Mouse (Mus musculus) E14TG2a.4 (cell line): ENCODE data around the gene Rdh19.
"Not testable (repeated sequence)": the region's sequence is repeated elsewhere in the genome, so short reads cannot be mapped to it uniquely, and the experiment has no call there.

Experiments used
- CTCF ChIP-seq: conservative IDR thresholded peaks from 2 replicates; pipeline ENCODE4 v1.5.1; 2014; ENCODE audit warnings: low read length
- POU5F1 ChIP-seq: IDR thresholded peaks from 2 replicates; pipeline ENCODE4 v1.6.1; 2014; ENCODE audit warnings: low read length, borderline replicate concordance

DNA sequence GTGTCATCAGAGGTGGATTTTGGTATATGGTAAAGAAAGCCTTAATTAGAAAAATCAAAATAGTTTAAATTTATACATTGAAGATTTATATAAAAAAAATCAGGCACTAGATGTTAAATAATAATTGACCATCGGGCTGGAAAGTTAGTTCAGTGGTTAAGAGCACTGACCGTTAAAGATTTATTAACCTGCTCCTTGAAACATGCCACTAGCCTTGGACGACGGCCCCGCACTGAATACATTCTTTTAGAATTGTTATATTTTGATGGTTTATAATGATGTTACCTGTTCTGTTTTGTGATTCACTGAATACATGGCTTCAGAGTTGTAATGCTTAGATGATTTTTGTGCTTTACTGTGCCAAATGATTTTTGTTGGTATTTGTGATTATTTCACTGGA is 3.8 kb upstream of the Rdh19 start:
- not testable (repeated sequence) for TF ChIP-seq CTCF, POU5F1
